Mouse (Mus musculus): ENCODE data around the gene Pskh1. TPM values are rescaled to one million over a fixed set of nuclear protein-coding genes. Genes with fewer than 3 reads are reported as not detected.

Pskh1 gene
- polyA plus RNA-seq, 1 experiment from 2014 or later, result 13.4 TPM

GRCm38 (mm10) chr8:105897801-105898480 is 2.3 kb upstream of the Pskh1 start:
- WGBS, result 67% methylated on average over 9 of the region's 9 CpGs
- no peak overlapping the region for H3K27ac ChIP-seq (replicated peaks)
- no peak for ATAC-seq (ENCODE audit: low FRiP score, low TSS enrichment)
- no peak overlapping the region for H3K4me2 ChIP-seq (replicated peaks; ENCODE audit: low read depth)
- TF ChIP-seq EP300 (optimal IDR thresholded peaks at IDR 0.05) (no peak), CTCF (IDR thresholded peaks at IDR 0.05; ENCODE audit: low read depth) (no peak)
- H3K4me1 ChIP-seq (replicated peaks; ENCODE audit: control insufficient read depth, insufficient read depth), result no peaks in the 10 kb centered on the region
- H3K9ac ChIP-seq (ENCODE audit: low read length), result no peak overlapping the region
- H3K9me3 ChIP-seq (ENCODE audit: control insufficient read depth, low read length), result no peaks in the 10 kb centered on the region
- no peak overlapping the region for H3K4me3 ChIP-seq (ENCODE audit: low read depth, low read length)
- no peak for DNase-seq (ENCODE audit: low spot score)
- no peaks in the 10 kb centered on the region for H3K36me3 ChIP-seq (ENCODE audit: control insufficient read depth, insufficient read depth, low read length)
- no peaks in the 10 kb centered on the region for H3K27me3 ChIP-seq (ENCODE audit: control insufficient read depth, insufficient read depth, low read length)

- Histone ChIP-seq H3K27me3 (ENCODE audit: control insufficient read depth, insufficient read depth, low read length) (no peaks in the 10 kb centered on the region), H3K36me3 (ENCODE audit: control insufficient read depth, insufficient read depth, low read length) (no peaks in the 10 kb centered on the region; the same call in 1 of the 2 replicates), H3K9me3 (ENCODE audit: control insufficient read depth, low read length) (no peaks in the 10 kb centered on the region), H3K4me3 (ENCODE audit: low read depth, low read length) (peak overlapping the region; percentile 96), H3K4me2 (replicated peaks; ENCODE audit: low read depth) (peak overlapping the region; percentile 77), H3K4me1 (replicated peaks; ENCODE audit: control insufficient read depth, insufficient read depth) (no peaks in the 10 kb centered on the region), H3K9ac (ENCODE audit: low read length) (peak overlapping the region; percentile 97), H3K27ac (replicated peaks) (peak overlapping the region; percentile 93)
- DNase-seq (ENCODE audit: low spot score), result no peak
- ATAC-seq (ENCODE audit: low FRiP score, low TSS enrichment), result no peak
- WGBS, result 21% methylated on average over 16 of the region's 16 CpGs
- no peak for TF ChIP-seq CTCF (IDR thresholded peaks at IDR 0.05; ENCODE audit: low read depth)
- TF ChIP-seq EP300 (optimal IDR thresholded peaks at IDR 0.05), result no peak
Measured at GRCm38 (mm10) chr8:105900941-105901616, 838 bp downstream of the Pskh1 start.

GRCm38 (mm10) chr8:105919390-105919789 is 19.1 kb downstream of the Pskh1 start:
- Histone ChIP-seq H3K27ac (replicated peaks) (no peak overlapping the region), H3K9ac (ENCODE audit: low read length) (no peak overlapping the region), H3K4me3 (ENCODE audit: low read depth, low read length) (no peak overlapping the region), H3K4me2 (replicated peaks; ENCODE audit: low read depth) (no peak overlapping the region), H3K9me3 (ENCODE audit: control insufficient read depth, low read length) (no peaks in the 10 kb centered on the region), H3K36me3 (ENCODE audit: control insufficient read depth, insufficient read depth, low read length) (peaks cover 2% of the 10 kb centered on the region; the same call in 1 of the 2 replicates), H3K4me1 (replicated peaks; ENCODE audit: control insufficient read depth, insufficient read depth) (no peaks in the 10 kb centered on the region), H3K27me3 (ENCODE audit: control insufficient read depth, insufficient read depth, low read length) (no peaks in the 10 kb centered on the region)
- TF ChIP-seq EP300 (optimal IDR thresholded peaks at IDR 0.05) (no peak), CTCF (IDR thresholded peaks at IDR 0.05; ENCODE audit: low read depth) (no peak)
- WGBS, result 62% methylated on average over 3 of the region's 3 CpGs
- DNase-seq (ENCODE audit: low spot score), result no peak
- no peak for ATAC-seq (ENCODE audit: low FRiP score, low TSS enrichment)

- WGBS, result 70% methylated on average over 3 of the region's 3 CpGs
- Histone ChIP-seq H3K9me3 (ENCODE audit: control insufficient read depth, low read length) (no peaks in the 10 kb centered on the region), H3K36me3 (ENCODE audit: control insufficient read depth, insufficient read depth, low read length) (peaks cover 10% of the 10 kb centered on the region; the same call in 1 of the 2 replicates), H3K27ac (replicated peaks) (no peak overlapping the region), H3K27me3 (ENCODE audit: control insufficient read depth, insufficient read depth, low read length) (no peaks in the 10 kb centered on the region), H3K9ac (ENCODE audit: low read length) (no peak overlapping the region), H3K4me3 (ENCODE audit: low read depth, low read length) (no peak overlapping the region), H3K4me1 (replicated peaks; ENCODE audit: control insufficient read depth, insufficient read depth) (no peaks in the 10 kb centered on the region), H3K4me2 (replicated peaks; ENCODE audit: low read depth) (no peak overlapping the region)
- DNase-seq (ENCODE audit: low spot score), result no peak
- no peak for ATAC-seq (ENCODE audit: low FRiP score, low TSS enrichment)
- TF ChIP-seq EP300 (optimal IDR thresholded peaks at IDR 0.05) (no peak), CTCF (IDR thresholded peaks at IDR 0.05; ENCODE audit: low read depth) (no peak)
Measured at GRCm38 (mm10) chr8:105925123-105925522, 24.9 kb downstream of the Pskh1 start.

- Histone ChIP-seq H3K4me2 (replicated peaks; ENCODE audit: low read depth) (no peak overlapping the region), H3K9me3 (ENCODE audit: control insufficient read depth, low read length) (no peaks in the 10 kb centered on the region), H3K4me3 (ENCODE audit: low read depth, low read length) (no peak overlapping the region), H3K9ac (ENCODE audit: low read length) (no peak overlapping the region), H3K27ac (replicated peaks) (no peak overlapping the region), H3K36me3 (ENCODE audit: control insufficient read depth, insufficient read depth, low read length) (peaks cover 9% of the 10 kb centered on the region), H3K4me1 (replicated peaks; ENCODE audit: control insufficient read depth, insufficient read depth) (no peaks in the 10 kb centered on the region), H3K27me3 (ENCODE audit: control insufficient read depth, insufficient read depth, low read length) (no peaks in the 10 kb centered on the region)
- ATAC-seq (ENCODE audit: low FRiP score, low TSS enrichment) (peak; percentile 53), DNase-seq (ENCODE audit: low spot score) (peak; percentile 84)
- 19% methylated on average over 8 of the region's 8 CpGs for WGBS
- TF ChIP-seq CTCF (IDR thresholded peaks at IDR 0.05; ENCODE audit: low read depth), result peak; percentile 97
- no peak for TF ChIP-seq EP300 (optimal IDR thresholded peaks at IDR 0.05)
Measured at GRCm38 (mm10) chr8:105930602-105931001, 30.4 kb downstream of the Pskh1 start.

GRCm38 (mm10) chr8:105931271-105931670 is 31.0 kb downstream of the Pskh1 start:
- H3K9me3 ChIP-seq (ENCODE audit: control insufficient read depth, low read length), result no peaks in the 10 kb centered on the region
- H3K36me3 ChIP-seq (ENCODE audit: control insufficient read depth, insufficient read depth, low read length), result peaks cover 7% of the 10 kb centered on the region
- no peaks in the 10 kb centered on the region for H3K27me3 ChIP-seq (ENCODE audit: control insufficient read depth, insufficient read depth, low read length)
- no peak overlapping the region for H3K9ac ChIP-seq (ENCODE audit: low read length)
- DNase-seq (ENCODE audit: low spot score) (no peak), ATAC-seq (ENCODE audit: low FRiP score, low TSS enrichment) (no peak)
- no peak overlapping the region for H3K4me3 ChIP-seq (ENCODE audit: low read depth, low read length)
- WGBS, result 95% methylated on average over 3 of the region's 3 CpGs
- no peak overlapping the region for H3K4me2 ChIP-seq (replicated peaks; ENCODE audit: low read depth)
- no peak for TF ChIP-seq CTCF (IDR thresholded peaks at IDR 0.05; ENCODE audit: low read depth)
- no peak for TF ChIP-seq EP300 (optimal IDR thresholded peaks at IDR 0.05)
- no peaks in the 10 kb centered on the region for H3K4me1 ChIP-seq (replicated peaks; ENCODE audit: control insufficient read depth, insufficient read depth)
- H3K27ac ChIP-seq (replicated peaks), result no peak overlapping the region
